Mouse (Mus musculus) right cerebral cortex, postnatal 4 days (tissue): ENCODE measurements at regions not wholly inside any gene's neighbourhood (a gene's known extent, or its start where the extent isn't known, plus 50 kb on each side); places are given as distances from the start of the nearest gene placed in this dataset.
"Not testable (repeated sequence)": the region's sequence is repeated elsewhere in the genome, so short reads cannot be mapped to it uniquely, and the experiment has no call there.

Experiments
- DNase-seq: peaks from one replicate; pipeline ENCODE4 v3.0.0-alpha.2; 2022

DNA sequence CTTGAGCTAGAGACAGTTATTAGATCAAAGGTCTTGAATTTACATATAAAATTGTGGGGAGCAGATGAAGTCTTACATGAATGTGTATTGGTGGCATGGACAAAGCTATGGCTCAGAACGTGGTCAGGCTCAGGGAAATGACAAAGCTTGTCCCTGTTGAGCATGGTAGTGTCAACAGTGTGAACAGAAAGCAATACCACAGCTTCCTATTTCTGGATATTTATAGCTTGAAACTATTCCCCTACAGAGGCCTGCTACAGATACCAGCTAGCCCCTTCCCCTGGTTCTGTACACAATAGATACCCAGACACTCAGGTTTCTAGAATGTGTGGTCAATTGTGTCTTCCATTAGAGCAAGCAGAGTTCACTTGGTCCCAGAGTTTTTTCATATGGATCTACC lies 236.8 kb upstream of the Rarb start:
- no peak for DNase-seq

DNA sequence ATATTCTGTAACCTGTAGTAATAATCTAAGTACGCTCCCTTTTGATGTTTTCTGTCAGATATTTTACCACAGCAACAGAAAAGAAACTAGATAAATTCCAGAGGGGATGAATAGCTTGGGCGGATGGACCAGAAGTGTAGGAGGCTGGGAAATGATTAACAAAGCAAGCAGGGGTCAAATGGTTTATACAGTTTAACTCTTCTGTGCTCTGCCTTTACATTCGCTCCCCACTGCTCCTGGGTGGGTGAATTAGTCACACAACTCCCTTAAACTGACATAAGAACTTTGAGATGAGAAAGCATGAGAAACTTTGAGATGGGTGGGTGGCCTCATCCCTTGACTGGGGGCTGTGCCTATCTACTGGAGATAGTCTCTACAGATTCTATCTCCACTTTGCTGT lies 235.4 kb upstream of the Rarb start:
- DNase-seq, result no peak

DNA sequence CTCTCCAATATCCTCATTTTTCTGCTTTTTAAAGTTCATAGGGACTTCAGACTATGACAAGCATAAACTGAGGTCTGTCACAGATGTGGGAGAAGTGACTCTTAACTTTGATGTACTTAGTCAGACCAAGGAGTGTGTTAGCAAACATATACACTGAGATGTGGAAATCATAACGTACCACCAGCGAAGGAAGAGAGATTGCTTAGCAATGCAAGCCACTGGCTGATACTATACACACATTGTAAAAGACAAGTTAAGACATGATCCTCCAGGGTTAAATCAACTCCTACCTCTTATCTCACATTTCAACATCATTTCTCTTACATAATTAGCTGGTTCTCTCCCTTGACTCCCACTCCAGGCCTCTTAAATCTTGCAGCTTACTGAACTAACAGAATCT lies 227.9 kb upstream of the Rarb start:
- no peak for DNase-seq

DNA sequence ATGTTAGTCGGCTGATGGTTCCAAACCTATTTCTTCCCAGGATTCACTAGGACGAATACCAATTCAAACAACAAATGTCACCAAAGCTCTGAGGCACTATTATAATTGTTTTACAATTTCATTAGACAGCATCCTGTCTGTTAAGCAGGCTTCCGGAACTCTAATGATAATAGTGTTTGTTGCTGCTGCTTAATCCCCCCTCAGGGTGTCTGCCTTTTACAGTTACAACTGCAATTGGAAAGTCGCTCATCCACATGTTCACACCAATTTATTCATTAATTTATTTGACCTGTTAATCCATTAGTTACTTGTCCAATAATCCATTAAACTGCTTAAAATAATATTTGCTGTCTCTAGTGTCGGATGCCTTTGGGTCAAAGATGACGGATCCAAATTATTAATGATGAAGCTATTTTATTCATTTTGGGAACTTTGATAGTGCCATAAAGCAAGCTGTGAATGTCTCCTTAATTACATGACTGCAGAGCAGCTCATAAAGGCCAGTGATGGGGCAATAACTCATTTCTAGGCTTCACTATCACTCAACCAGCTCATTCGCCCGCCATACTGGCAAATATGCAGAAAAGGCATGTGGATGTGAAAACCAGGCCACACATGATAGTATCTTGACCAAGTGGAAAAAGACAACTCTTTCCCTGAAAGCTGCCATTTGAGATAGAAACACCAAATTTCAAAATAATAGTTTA lies 226.6 kb upstream of the Rarb start:
- DNase-seq, result no peak

DNA sequence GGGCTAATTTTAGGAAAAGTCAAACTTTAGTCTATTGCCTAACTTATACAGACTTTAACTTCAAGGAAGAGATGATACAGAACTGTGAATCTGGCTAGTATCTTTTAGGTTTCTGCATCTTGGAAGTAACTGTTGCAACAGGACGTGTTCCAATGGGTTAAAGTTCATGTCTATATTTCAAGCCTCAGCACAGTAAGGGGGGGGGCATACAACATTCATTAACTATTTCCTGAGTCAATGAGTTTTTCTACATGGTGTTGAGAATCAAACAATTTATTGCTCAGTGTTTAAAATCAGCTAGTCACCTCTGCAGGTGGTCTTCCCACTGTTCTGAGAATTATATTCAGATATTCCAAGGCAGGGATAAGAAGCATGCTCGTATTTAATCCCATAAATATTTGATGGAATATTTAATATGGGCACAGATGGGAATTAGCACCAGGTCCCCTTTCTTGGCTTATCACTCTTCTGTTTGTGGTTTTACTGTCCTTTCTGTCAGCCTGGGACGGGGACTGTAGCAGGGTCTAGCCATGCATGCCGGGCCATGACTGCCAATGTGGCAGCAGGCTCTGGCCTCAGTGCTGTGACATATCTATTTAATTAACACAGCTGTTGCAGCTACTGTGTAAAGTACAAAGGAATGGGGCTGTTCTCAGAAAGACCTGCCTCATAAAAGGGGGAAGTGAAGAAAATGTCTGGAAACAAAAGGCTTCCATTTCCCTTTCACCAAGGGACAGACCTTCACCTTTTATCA lies 201.8 kb upstream of the Rarb start:
- no peak for DNase-seq

DNA sequence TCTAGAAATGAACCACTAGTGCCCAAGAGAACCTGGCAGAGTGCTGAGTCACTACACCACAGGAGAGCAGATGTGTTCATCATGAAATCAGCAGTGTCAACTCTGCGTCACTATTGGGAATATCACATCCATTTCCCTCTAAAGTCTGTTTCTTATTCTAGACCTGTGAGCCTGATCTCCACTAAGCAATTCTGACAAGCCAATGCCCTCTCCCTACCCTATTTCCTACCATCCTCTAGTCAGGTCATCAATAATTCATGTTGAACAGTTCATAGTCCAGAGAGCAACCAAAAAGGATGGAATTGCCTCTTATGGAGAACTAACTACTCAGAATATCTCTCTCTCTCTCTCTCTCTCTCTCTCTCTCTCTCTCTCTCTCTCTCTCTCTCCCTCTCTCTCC lies 194.0 kb upstream of the Rarb start:
- DNase-seq, result no peak

DNA sequence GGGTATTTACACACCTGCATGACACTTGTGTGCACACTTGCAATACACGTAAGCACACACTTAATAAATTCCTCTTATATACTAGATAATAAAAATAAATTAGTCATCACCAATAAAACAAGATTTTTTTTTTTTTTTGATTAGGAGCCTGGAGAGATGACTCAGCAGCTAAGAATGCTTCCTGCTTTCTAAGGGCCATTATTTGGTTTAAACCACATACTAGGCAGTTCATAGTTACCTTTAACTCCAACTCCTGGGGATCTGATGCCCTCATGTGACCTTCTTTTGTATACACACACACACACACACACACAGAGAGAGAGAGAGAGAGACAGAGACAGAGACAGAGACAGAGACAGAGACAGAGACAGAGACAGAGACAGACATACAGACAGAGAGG lies 193.2 kb upstream of the Rarb start:
- no peak for DNase-seq

DNA sequence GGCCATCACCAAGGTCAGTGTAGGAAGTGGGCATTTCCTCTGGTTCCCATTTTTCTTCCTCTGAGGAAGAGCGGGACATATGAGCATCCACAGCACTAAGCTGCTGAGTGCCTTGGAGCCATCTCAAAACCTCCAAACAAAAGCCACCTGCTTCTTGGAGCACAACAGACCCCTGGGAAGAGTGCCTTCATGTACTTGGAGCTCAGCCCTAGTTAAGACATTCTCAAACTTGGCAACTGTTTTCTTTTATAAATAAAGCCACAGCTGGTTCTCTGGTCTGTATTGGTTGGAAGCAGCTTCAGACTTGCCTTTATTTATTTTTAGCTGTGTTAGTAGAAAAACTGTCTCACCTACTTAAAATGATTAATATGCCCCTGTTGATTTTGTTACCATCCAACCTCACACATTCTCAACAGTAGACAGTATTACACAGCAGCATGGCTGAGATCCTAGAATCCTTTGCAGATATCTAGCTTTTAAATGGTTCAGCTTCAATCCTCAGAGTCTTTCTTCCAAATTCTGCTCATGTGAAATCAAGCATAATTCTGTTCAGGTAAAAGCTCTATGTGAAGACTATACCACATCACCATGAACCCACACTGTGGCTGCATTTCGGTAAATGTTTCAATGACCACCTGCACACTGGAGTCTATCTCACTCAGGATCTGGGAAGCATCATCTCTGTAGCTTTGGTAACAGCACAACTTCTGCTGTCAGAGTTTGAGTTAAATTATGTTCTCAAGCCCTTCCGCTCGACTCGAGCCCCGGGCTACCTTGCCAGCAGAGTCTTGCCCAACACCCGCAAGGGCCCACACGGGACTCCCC lies 186.4 kb upstream of the Rarb start:
- no peak for DNase-seq

DNA sequence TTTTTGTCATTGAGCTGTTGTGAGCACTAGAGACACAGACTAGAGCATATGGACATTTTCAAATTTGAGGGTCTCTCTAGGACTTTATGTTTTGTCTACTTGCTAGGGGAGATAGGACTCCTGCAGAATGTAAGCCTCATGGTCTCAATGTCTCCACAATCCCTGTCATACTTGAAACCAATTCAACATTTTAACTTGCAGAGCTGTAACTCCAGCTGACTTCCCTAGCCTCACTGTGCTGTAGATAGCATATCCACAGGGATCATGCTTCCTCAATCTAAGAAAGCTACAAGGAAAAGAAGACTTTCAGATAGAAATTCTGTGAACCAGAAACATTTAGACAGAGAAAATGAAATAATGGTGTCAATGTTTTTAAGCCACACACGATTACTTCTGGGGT lies 185.8 kb upstream of the Rarb start:
- DNase-seq, result no peak

DNA sequence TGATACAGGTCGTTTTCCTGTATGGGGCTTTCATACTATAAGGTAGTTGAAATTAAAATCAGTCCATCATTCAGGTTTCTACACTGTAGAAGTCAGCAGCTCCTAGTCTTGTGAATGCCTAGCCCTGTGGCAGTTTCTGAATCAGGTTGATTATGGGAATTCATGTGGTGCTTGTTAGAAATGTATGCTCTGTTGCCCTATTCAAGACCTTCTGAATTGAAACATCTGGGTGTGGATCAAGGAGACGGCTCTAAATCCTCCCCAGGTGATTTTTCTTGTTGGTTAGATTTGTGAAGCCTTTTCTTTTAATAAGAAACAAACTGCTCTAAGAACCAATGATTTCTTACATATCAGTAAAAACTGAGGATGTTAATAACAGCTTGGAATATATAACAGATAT lies 177.8 kb upstream of the Rarb start:
- no peak for DNase-seq

DNA sequence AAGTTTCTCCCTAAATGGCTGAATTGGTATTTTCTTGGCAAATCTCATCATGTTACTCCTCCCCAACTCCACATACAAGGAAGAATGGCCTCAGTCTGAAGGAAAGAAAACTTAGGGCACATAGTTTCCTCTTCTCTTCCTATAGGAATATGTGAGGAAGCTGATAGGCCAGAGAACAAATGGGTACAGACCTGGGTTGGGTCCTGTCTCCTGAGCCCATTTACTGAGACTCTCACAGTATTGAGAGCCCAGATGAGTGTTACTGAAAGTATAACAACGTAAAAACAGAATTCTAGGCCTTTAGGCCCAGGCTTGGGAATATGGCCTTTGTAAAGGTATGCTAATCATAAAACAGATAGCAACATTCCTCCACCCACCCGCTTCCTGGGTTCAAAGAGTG lies 152.0 kb upstream of the Rarb start:
- DNase-seq, result not testable (repeated sequence)

DNA sequence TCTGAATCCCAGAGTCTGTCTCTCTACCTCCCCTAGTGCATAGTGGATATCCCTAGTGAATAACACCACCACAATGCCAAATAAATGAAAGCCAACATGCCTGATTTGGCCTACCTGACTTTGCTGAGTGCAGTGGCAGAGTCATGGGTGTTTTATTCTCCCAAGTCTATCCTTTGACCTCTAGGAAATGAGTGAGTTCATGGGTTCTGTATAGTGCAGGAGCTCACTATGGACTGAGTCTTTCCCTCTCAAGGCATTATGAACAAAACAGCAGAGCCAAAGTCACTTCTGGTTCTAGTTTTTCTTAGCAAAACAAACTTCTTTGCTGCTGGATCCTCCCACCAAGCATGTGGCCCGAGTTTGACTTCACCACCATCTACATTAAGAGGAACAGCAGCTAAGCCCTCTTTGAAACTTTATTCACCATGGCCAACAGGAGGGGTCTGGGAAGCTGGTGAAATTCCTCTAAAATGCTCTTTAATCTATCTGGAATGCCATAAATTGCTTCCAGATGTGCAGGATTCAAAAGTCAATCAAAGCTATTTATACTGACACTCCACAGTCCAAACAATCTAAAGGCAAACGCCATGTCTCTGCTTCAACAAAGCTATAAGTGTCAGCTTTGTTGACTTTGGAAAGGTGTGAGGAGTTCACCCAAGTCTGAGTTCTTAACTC lies 145.9 kb upstream of the Rarb start:
- DNase-seq, result no peak

DNA sequence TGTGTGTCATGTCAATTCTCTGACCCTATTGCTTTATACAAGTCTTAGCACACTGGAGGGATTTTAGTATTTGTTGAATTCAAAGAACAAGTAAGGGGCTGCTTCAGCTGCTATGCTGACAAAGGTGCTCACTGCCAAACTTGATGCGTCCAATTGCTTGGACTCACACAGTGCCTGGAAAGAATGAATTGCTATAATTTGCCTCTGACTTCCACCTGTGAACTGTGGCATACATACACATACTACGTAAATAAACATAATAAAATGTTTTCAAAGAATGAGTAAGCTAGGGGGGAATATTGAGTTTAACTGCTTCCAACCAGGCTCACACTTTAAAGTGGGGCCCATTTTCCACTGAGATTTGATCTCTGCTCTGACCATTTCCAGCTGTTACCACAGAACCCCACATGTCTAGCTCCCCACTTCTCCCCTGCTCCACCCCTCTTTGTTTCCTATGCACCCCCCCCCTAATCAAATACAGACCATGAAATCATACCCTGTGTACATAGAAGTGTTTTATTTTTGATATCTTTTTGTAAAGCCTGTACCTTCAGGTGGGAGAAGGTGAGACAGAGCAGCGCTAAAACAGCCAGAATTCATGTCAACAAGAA lies 143.4 kb upstream of the Rarb start:
- no peak for DNase-seq

DNA sequence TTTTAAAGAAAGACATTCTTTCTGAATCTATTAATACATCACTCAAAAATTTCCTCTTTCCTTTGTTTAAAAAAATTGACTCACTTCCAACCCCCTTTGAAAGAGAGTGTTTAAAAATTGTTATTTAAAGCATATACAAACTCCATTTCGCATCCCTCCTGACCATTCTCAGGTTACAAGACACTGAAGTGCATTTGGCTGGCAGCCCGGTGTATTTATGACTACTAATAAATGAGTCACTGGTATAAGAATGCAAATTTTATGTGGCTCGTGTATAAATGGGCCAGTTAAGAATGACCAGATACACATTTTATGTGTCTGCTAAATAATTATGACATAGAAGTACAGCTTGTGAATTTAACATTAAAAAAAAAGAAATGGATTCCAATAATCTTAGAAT lies 138.8 kb upstream of the Rarb start:
- DNase-seq, result peak; percentile 4

DNA sequence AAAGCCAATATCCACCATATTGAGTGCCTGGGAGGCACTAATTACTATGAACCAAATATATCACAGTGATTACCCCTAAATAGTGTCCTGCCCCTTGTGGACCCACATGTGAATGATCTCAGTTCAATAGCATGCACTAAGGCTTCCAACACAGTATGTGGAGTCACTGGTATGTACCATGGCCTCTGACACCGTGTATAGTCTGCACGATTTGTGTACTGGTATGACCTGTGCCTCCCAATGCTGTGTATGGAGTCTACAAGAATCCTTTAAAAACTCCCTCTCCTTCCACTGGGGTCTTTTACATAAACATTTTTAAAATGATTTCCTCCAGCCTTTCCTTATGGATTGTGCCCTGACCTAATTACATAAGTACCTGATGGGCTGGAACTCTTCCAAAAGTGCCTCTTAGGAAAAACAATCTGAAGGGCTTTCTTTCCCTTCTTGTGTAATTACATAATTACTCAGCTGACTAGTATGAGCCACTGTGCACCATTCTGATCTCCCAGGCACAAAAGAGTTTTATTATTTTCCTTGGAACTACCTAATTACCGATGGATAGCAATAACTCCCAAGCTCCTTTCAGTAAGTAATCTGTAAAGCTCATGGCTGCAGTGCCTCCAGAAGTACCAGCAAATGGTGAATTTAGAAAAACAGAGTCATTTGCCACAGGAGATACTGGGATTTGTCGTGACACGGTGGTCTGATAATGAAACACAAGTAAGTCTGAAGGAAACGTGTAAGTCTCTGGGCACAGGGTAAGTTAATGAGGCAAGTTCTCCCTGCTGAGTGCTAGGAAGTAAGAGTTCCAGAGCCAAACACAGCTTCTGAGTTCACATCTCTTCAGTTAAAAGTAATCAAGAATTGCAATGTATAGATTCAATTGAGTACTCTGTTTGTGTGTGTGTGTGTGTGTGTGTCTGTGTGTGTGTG lies 135.8 kb upstream of the Rarb start:
- no peak for DNase-seq

DNA sequence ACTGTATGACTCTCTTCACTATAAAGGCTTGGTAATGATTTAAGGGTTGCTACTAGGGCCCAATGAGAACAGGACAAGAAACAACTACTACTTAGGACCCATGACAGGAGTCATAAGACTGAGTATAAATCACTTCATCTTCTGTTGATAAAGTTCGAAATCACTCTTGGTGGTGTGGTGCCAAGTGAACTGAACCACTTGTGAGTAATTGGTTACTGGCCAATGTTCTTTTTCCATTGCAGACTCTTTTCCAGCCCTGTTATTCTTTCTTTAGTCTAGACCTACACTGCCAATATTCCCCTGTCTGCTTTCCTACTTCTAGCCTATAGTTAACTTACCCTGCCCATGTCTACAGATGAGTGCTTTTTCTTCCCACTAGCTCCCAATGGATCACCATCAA lies 129.8 kb upstream of the Rarb start:
- no peak for DNase-seq

DNA sequence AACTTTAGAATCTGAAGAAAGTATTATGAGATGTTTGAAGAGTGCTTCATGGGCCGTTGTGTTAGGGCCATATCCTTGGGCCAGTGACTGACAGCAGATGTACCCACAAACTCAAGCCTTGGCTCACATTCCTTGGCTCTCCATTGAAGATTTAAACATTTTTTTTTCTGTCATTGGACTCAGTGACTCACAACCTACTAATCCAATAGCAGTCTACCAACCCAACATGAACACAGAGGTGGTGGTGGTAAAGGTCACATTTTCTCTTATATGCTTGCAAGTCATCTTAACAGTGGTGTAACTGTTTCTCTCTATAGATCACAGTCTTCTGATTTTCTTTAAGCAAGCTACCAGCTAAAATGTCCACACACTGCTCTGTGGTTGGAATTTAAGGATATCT lies 125.5 kb upstream of the Rarb start:
- no peak for DNase-seq

DNA sequence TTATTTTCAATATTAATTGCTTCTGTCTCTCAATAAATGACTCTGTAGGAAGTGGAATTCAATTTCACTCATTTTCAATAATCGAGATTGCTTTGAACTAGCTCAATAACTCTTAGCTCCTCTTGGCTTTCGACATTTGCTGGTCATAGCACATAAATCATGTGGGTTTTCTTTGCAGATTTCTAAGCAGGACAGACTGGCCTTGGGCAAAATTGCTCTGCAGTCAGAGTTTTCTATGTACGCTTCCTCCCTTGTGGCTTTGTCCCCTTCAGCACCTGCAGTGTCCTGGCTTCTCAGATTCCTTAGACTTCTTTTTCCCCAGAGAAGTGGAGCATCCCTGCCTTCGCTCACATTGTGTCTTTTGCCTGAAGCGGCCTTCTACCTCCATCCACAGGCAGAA lies 124.6 kb upstream of the Rarb start:
- DNase-seq, result no peak

DNA sequence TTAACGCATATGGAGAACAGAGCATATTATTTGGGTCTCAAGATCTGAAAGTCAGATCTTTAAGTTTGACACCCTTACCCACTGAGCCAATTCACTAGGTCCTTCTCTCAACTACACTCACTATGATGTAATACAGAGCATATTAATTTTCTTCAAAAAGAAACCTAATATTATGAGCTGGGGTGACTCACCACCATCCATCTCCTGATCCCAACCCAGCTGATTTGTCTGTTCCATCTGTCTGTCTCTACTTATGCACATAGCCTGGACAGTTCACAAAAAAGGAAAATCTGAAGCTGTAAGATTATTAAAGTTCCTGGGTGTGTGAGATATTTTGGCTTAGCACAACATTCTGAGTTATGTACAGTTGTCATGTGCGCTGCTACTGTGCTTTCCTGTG lies 108.2 kb upstream of the Rarb start:
- no peak for DNase-seq

DNA sequence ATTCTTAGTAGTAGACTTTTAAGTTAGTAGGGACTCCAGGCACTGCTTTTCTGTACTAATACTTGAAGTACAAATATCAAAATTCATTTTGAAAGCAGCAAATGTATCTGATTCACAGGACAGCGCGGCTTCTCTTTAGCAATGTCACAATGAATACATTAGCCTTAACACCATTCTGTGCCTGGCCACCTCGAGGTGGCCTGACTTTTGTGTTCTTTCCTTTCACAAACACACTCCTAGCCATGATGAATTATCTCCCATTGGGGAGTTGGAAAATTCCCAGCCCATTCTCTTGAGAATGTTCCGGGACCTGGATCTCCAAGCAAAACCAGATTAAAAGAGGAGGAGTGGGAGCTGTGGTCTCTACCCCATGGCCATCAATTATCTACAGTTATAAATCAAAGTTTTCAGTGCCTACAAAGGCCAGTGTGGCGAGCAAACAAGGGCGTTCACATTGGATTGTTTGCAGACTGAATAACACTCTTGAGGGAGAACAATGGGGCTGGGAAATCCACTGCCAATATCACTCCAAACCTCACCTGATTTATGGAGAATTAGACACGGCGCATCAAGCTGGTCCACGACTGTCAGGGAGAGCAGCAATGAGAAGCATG lies 82.7 kb upstream of the Rarb start:
- no peak for DNase-seq
